Mouse (Mus musculus) heart, adult 2 months (tissue): ENCODE measurements around the gene Treml1. TPM values are rescaled to one million over a fixed set of nuclear protein-coding genes. Genes with fewer than 3 reads are reported as not detected.

Experiments used
- DNase-seq, 2 experiments: peaks; one replicate each; pipeline ENCODE4 v3.0.0; 2021
- H3K27ac ChIP-seq: fragments of 200-600 bp; 2 replicates; pipeline ENCODE4 v1.8.1; 2022
- H3K27me3 ChIP-seq: fragments of 200-500 bp; 2 replicates; pipeline ENCODE4 v1.6.1; 2012; ENCODE audit warnings: mild to moderate bottlenecking, low read length, inconsistent platforms, mixed read lengths; ENCODE audit not compliant: control insufficient read depth, insufficient read depth
- H3K36me3 ChIP-seq: fragments of 200-500 bp; 2 replicates; pipeline ENCODE4 v1.6.1; 2012; ENCODE audit warnings: low read length, inconsistent platforms; ENCODE audit not compliant: control insufficient read depth, insufficient read depth
- H3K4me1 ChIP-seq: fragments of 200-500 bp; 2 replicates; pipeline ENCODE4 v1.6.1; 2011; ENCODE audit warnings: low read length; ENCODE audit not compliant: control insufficient read depth, insufficient read depth
- H3K4me3 ChIP-seq: fragments of 200-600 bp; 2 replicates; pipeline ENCODE4 v1.8.1; 2022
- H3K79me2 ChIP-seq: fragments of 200-500 bp; replicated peaks from 2 replicates; pipeline ENCODE4 v1.6.1; 2012; ENCODE audit warnings: mild to moderate bottlenecking, inconsistent platforms, low read length, moderate library complexity, mixed read lengths; ENCODE audit not compliant: control insufficient read depth, insufficient read depth
- H3K9ac ChIP-seq: fragments of 200-500 bp; 2 replicates; pipeline ENCODE4 v1.6.1; 2012; ENCODE audit warnings: low read depth, mild to moderate bottlenecking, control low read depth, inconsistent platforms, low read length, mixed read lengths
- CTCF ChIP-seq: fragments of 200-600 bp; IDR thresholded peaks from 2 replicates; pipeline ENCODE4 v1.8.1; 2022; ENCODE audit warnings: antibody characterized with exemption, mild to moderate bottlenecking, moderate library complexity
- EP300 ChIP-seq: fragments of 200-500 bp; IDR thresholded peaks from 2 replicates; pipeline ENCODE4 v1.6.1; 2011; ENCODE audit warnings: low read depth, low read length, control low read depth; ENCODE audit not compliant: insufficient read depth
- POLR2A ChIP-seq: fragments of 200-500 bp; IDR thresholded peaks from 2 replicates; pipeline ENCODE4 v1.6.1; 2011; ENCODE audit warnings: mild to moderate bottlenecking, low read depth, low read length, control low read depth; ENCODE audit not compliant: insufficient read depth
- WGBS: fragments of 180-500 bp; shearing (Covaris S2); methylation state at CpG from one replicate; pipeline ENCODE4 v1.1.7; 2018; 5-methylcytosine and 5-hydroxymethylcytosine counted together
- intact Hi-C: fragments of 180-260 bp; cut with DNase I; formaldehyde crosslinking; loops from one replicate; pipeline ENCODE4 v1.15.1; 2025
- polyA plus RNA-seq: library from polyadenylated mRNA; depleted of rRNA; stranded (reverse); fragments of >200 nt; gene quantifications from 2 replicates; pipeline ENCODE4 v1.2.3, GENCODE M21; 2012
- total RNA-seq, 2 experiments: library from RNA; stranded (reverse); gene quantifications; 2 replicates each; pipeline ENCODE4 v1.2.3; 2021

Treml1 gene
- total and polyA plus RNA-seq, 3 experiments, result 2.4 to 3.5 TPM; not detected in 1

DNA sequence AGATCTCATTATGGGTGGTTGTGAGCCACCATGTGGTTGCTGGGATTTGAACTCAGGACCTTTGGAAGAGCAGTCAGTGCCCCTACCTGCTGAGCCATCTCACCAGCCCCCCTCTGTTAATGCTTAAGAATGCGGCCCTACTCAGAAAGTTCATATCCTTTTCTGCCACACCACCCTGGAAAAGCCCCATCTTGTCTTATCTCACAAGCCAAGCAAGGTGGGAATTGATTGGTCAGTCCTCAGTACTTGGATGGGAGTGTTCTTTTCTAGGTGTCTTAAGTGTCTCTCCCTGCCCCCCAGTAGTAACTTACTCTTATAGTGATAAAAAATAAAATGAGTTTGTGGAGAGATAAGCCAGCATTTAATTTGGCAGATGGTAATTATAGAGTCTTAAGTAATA is 45.0 kb downstream of the Treml1 start:
- intact Hi-C loops, result no loop called here
- H3K79me2 ChIP-seq, result peaks cover 11% of the 10 kb centered on the region
- H3K4me3 ChIP-seq, result no peak overlapping the region
- peaks cover 4% of the 10 kb centered on the region for H3K4me1 ChIP-seq
- peaks cover 13% of the 10 kb centered on the region for H3K36me3 ChIP-seq
- no peak overlapping the region for H3K27ac ChIP-seq
- H3K9ac ChIP-seq, result no peak overlapping the region
- no peak for DNase-seq
- no peaks in the 10 kb centered on the region for H3K27me3 ChIP-seq
- WGBS, result 62% methylated on average over 1 of the region's 1 CpGs
- no peak for TF ChIP-seq POLR2A
- no peak for TF ChIP-seq EP300
- TF ChIP-seq CTCF, result no peak

DNA sequence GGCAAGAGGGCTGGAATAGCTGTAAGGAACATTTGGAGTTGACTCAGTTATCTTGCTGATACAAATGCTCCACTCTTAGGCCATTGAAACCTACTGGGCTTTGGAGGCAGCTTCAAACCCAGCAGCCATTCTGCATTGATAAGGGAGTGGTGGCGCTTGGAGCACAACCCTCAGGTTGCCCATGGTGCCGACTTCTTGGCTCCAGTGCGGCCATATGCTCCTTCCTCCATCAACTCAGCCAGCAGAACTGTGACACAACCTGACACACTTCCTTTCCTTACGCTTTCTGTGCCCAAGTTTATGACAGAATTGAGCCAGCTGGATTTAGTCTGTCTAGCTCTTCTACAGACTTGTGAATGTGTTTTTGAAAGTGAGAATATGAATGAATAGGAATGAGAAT is 47.4 kb downstream of the Treml1 start:
- H3K79me2 ChIP-seq, result peaks cover 6% of the 10 kb centered on the region
- TF ChIP-seq EP300 (no peak), POLR2A (no peak), CTCF (no peak)
- no peaks in the 10 kb centered on the region for H3K27me3 ChIP-seq
- DNase-seq, result no peak
- H3K9ac ChIP-seq, result no peak overlapping the region
- H3K27ac ChIP-seq, result no peak overlapping the region
- peaks cover 5% of the 10 kb centered on the region for H3K4me1 ChIP-seq
- no peak overlapping the region for H3K4me3 ChIP-seq
- WGBS, result 57% methylated on average over 4 of the region's 4 CpGs
- intact Hi-C loops, result no loop called here
- peaks cover 17% of the 10 kb centered on the region for H3K36me3 ChIP-seq

DNA sequence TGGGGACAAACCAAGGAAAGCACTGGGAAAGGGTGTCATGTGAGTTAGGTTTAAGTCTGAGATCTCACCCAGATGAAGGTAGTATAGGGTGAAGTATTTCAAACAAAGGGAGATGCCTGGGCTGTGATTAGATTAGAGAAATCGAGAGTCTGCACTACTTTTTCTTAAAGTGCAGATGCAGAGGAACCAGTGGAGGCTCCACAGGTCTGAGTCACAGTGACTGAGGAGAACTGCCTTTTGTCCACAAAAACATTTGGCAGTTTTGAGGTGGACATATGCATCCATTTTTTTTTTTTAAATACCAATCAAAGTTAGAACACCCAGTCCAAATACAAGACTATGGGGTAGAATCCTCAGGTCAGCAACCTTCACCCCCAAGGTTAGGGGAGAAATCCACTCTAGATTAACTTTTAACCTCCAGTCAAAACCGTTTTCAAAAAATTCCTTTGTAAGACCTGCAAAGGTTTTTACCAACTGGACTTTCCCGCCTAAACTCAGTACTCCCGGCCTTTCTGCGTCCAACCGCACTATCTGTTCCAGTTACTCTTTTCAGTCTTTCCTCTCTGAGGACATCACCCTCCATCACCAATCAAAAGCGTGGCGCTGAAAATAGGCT is 48.3 kb downstream of the Treml1 start:
- Histone ChIP-seq H3K4me1 (peaks cover 5% of the 10 kb centered on the region), H3K27ac (peak overlapping the region; percentile 95), H3K79me2 (peaks cover 6% of the 10 kb centered on the region), H3K36me3 (peaks cover 13% of the 10 kb centered on the region), H3K4me3 (peak overlapping the region; percentile 91), H3K27me3 (no peaks in the 10 kb centered on the region), H3K9ac (peak overlapping the region; percentile 85)
- intact Hi-C loops, result no loop called here
- TF ChIP-seq EP300 (no peak), CTCF (no peak), POLR2A (no peak)
- 6% methylated on average over 8 of the region's 8 CpGs for WGBS
- DNase-seq, result no peak

DNA sequence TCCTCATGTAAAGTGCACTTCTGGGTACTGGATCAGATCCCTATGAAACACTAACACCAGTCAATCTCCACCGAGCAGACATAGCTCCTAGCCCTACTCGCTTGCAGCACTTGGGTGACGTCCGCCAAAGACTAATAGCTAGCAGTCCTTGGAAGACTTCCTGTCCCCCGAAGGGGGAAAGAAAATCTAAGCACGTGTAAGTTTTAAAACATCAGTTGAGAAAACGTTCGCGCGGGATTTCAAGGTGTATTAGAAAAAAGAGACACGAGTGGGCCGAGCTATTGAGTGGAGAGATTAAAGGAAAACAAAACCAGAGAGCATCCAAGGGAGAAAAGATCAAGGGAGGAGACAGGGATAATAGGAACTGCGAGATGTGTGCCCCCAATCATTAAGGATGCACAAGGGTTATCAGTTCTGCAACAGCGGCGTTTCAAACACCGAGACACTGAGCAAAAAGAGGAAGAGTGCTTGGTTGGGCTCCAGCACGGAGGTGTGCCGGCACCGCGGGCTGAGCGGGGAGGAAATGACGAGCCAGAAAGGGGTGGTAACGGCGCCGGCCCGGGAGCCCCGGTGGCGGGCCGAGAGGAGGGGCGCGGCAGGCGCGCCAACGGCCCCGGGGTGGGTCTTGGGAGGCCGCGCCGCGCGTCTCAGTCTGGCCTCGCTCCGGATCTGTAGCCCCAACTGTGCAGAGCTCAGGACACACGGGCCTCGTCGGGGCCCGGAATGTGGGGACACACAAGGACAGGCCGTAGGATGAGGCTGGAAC is 49.0 kb downstream of the Treml1 start:
- peak overlapping the region; percentile 85 for H3K9ac ChIP-seq
- WGBS, result under 1% methylated on average over 47 of the region's 47 CpGs
- peaks cover 6% of the 10 kb centered on the region for H3K79me2 ChIP-seq
- peaks cover 13% of the 10 kb centered on the region for H3K36me3 ChIP-seq
- peaks cover 5% of the 10 kb centered on the region for H3K4me1 ChIP-seq
- intact Hi-C loops, result no loop called here
- H3K27ac ChIP-seq, result peak overlapping the region; percentile 95
- H3K27me3 ChIP-seq, result no peaks in the 10 kb centered on the region
- TF ChIP-seq POLR2A (peak; percentile 49; the same call in 1 of the 2 replicates), EP300 (no peak)
- peak; percentile 82 to 88 for DNase-seq
- peak overlapping the region; percentile 91 for H3K4me3 ChIP-seq

DNA sequence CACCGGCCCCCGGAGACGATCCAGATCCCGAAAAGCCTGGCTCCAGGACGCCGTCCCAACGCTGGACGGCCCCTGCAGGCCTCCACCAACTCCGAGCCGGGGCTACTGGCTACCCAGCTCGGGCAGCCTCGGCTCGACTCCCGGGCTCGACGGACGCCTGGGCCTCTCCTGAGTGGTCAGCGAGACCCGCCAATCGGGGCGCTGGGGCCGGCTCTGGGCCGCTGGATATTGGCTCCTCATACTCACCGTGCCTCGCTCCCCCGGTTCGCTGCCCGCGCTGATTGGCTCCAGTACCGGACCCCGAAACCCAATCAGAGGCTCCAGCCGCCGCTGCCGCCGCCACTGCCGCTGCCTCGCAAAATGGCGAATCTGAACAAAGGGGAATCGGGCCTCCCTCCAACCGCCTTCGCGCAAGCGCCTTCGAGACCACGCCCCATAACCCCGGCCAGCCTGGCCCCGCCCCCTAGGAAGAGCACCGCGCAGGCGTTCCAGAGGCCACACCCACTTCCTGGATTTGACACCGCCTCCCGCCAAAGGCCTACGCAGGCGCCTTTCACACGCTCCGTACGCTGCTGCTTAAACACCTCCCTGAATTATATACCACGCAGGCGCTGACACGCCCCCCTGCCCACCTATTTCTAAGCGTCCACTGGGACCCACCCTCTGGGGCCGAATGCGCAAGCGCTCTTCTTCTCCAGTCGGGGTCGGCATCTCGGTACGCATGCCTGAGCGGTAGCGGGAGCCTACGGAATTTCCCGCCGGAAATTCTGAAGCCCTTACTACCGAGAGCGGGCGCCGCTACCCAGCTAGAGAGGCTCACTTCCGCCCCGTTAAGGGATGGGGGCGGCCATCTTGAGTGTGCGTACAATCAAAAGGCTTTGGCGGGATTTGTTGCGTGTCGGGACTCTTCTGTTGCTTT is 49.9 kb downstream of the Treml1 start, which contains the start of the genes Nfya and Oard1:
Gene Nfya, minus strand, starts transcription at position 527 of the 919 bp plus-strand sequence.
Gene Oard1, plus strand, starts transcription at position 635 of the 919 bp plus-strand sequence.
- H3K36me3 ChIP-seq, result peaks cover 11% of the 10 kb centered on the region
- WGBS, result under 1% methylated on average over 83 of the region's 84 CpGs
- peak within 1 kb of the TSS; percentile 95 for H3K27ac ChIP-seq
- H3K27me3 ChIP-seq, result no peaks in the 10 kb centered on the region
- peak within 1 kb of the TSS; percentile 94 for H3K4me3 ChIP-seq
- DNase-seq, result peak; percentile 99 to 100
- peak within 1 kb of the TSS; percentile 85 for H3K9ac ChIP-seq
- peaks cover 5% of the 10 kb centered on the region for H3K4me1 ChIP-seq
- peak; percentile 82 for TF ChIP-seq POLR2A
- TF ChIP-seq EP300, result no peak; the same call in 1 of the 2 replicates
- peaks cover 5% of the 10 kb centered on the region for H3K79me2 ChIP-seq
- intact Hi-C loops, result loop anchor here (2.0 kb wide), 1 partner anchor 17 kb away; no protein-coding TSS in a partner anchor
